Mouse (Mus musculus): ENCODE results near the gene Efhc1. TPM values are rescaled to one million over a fixed set of nuclear protein-coding genes. Genes with fewer than 3 reads are reported as not detected.
A peak's percentile ranks its signal among the peaks of the same experiment; 100 is the strongest.

Gene Efhc1
- polyA plus RNA-seq, 1 experiment from 2014 or later, result 6.1 TPM

- H3K27me3 ChIP-seq, result no peaks in the 10 kb centered on the region
- DNase-seq (ENCODE audit: low read depth, low spot score) (no peak), ATAC-seq (no peak)
- CTCF ChIA-PET, result interaction anchor here (0.8 to 2.3 kb wide), 6 partner anchors 40 to 276 kb away, joined by 3 to 7 read pairs (median 3); partner anchors contain the start of gene Tmem14a
- POLR2A ChIA-PET, result no interaction called here
- in situ Hi-C loops (cut with MboI; ENCODE audit: low pct_unique_long_range_greater_than_20kb), result no loop called here
- no peak for TF ChIP-seq CTCF (IDR thresholded peaks at IDR 0.05)
Measured at GRCm38 (mm10) chr1:20941857-20942256, 9.6 kb upstream of the Efhc1 start.

GRCm38 (mm10) chr1:20943016-20943415 lies 8.4 kb upstream of the Efhc1 start:
- POLR2A ChIA-PET, result no interaction called here
- TF ChIP-seq CTCF (IDR thresholded peaks at IDR 0.05), result no peak
- DNase-seq (ENCODE audit: low read depth, low spot score) (no peak), ATAC-seq (no peak)
- in situ Hi-C loops (cut with MboI; ENCODE audit: low pct_unique_long_range_greater_than_20kb), result no loop called here
- CTCF ChIA-PET, result interaction anchor here (0.9 to 1.4 kb wide), 2 partner anchors 38 to 168 kb away, joined by 3 read pairs; no protein-coding TSS in a partner anchor
- no peaks in the 10 kb centered on the region for H3K27me3 ChIP-seq

- ChIA-PET POLR2A (no interaction called here), CTCF (no interaction called here)
- DNase-seq (ENCODE audit: low read depth, low spot score) (no peak), ATAC-seq (no peak)
- H3K27me3 ChIP-seq, result no peaks in the 10 kb centered on the region
- in situ Hi-C loops (cut with MboI; ENCODE audit: low pct_unique_long_range_greater_than_20kb), result no loop called here
- TF ChIP-seq CTCF (IDR thresholded peaks at IDR 0.05), result no peak
Measured at GRCm38 (mm10) chr1:20951799-20952198, 373 bp downstream of the Efhc1 start.

- no peak for DNase-seq (ENCODE audit: low read depth, low spot score)
- POLR2A ChIA-PET, result no interaction called here
- CTCF ChIA-PET, result no interaction called here
- no peak for TF ChIP-seq CTCF (IDR thresholded peaks at IDR 0.05)
- in situ Hi-C loops (cut with MboI; ENCODE audit: low pct_unique_long_range_greater_than_20kb), result no loop called here
- H3K27me3 ChIP-seq, result no peaks in the 10 kb centered on the region
- no peak for ATAC-seq
Measured at GRCm38 (mm10) chr1:20954876-20955275, 3.5 kb downstream of the Efhc1 start.

- ChIA-PET POLR2A (no interaction called here), CTCF (interaction anchor here (1.0 kb wide), 1 partner anchor 8 kb away, joined by 3 read pairs; no protein-coding TSS in a partner anchor)
- ATAC-seq, result no peak
- no peak for TF ChIP-seq CTCF (IDR thresholded peaks at IDR 0.05)
- in situ Hi-C loops (cut with MboI; ENCODE audit: low pct_unique_long_range_greater_than_20kb), result no loop called here
- no peaks in the 10 kb centered on the region for H3K27me3 ChIP-seq
- no peak for DNase-seq (ENCODE audit: low read depth, low spot score)
Measured at GRCm38 (mm10) chr1:20969642-20970041, 18.2 kb downstream of the Efhc1 start.

GRCm38 (mm10) chr1:20973389-20973788 lies 22.0 kb downstream of the Efhc1 start:
- no peak for ATAC-seq
- no peak for DNase-seq (ENCODE audit: low read depth, low spot score)
- ChIA-PET CTCF (no interaction called here), POLR2A (no interaction called here)
- no peak for TF ChIP-seq CTCF (IDR thresholded peaks at IDR 0.05)
- no peaks in the 10 kb centered on the region for H3K27me3 ChIP-seq
- in situ Hi-C loops (cut with MboI; ENCODE audit: low pct_unique_long_range_greater_than_20kb), result no loop called here

- H3K27me3 ChIP-seq, result no peaks in the 10 kb centered on the region
- DNase-seq (ENCODE audit: low read depth, low spot score) (no peak), ATAC-seq (no peak)
- CTCF ChIA-PET, result interaction anchor here (0.8 to 1.1 kb wide), 3 partner anchors 23 to 25 kb away, joined by 3 to 5 read pairs (median 5); no protein-coding TSS in a partner anchor
- POLR2A ChIA-PET, result interaction anchor here (0.6 kb wide), 1 partner anchor 10 kb away, joined by 3 read pairs; no protein-coding TSS in a partner anchor
- in situ Hi-C loops (cut with MboI; ENCODE audit: low pct_unique_long_range_greater_than_20kb), result no loop called here
- no peak for TF ChIP-seq CTCF (IDR thresholded peaks at IDR 0.05)
Measured at GRCm38 (mm10) chr1:20974341-20975135, 23.1 kb downstream of the Efhc1 start.

- DNase-seq (ENCODE audit: low read depth, low spot score) (no peak), ATAC-seq (no peak)
- in situ Hi-C loops (cut with MboI; ENCODE audit: low pct_unique_long_range_greater_than_20kb), result no loop called here
- ChIA-PET CTCF (interaction anchor here (0.9 to 1.5 kb wide), 2 partner anchors 11 to 100 kb away, joined by 3 read pairs; no protein-coding TSS in a partner anchor), POLR2A (no interaction called here)
- TF ChIP-seq CTCF (IDR thresholded peaks at IDR 0.05), result no peak
- H3K27me3 ChIP-seq, result no peaks in the 10 kb centered on the region
Measured at GRCm38 (mm10) chr1:20980553-20980952, 29.1 kb downstream of the Efhc1 start.

GRCm38 (mm10) chr1:20981764-20982163 lies 30.3 kb downstream of the Efhc1 start:
- POLR2A ChIA-PET, result no interaction called here
- no peaks in the 10 kb centered on the region for H3K27me3 ChIP-seq
- in situ Hi-C loops (cut with MboI; ENCODE audit: low pct_unique_long_range_greater_than_20kb), result no loop called here
- TF ChIP-seq CTCF (IDR thresholded peaks at IDR 0.05), result no peak
- ATAC-seq, result no peak
- CTCF ChIA-PET, result interaction anchor here (0.7 to 1.5 kb wide), 4 partner anchors 10 to 94 kb away, joined by 3 read pairs; no protein-coding TSS in a partner anchor
- no peak for DNase-seq (ENCODE audit: low read depth, low spot score)

- in situ Hi-C loops (cut with MboI; ENCODE audit: low pct_unique_long_range_greater_than_20kb), result no loop called here
- DNase-seq (ENCODE audit: low read depth, low spot score) (no peak), ATAC-seq (no peak)
- ChIA-PET CTCF (interaction anchor here (0.9 kb wide), 1 partner anchor 234 kb away, joined by 3 read pairs; the partner anchor contains the start of gene Tmem14a), POLR2A (no interaction called here)
- no peaks in the 10 kb centered on the region for H3K27me3 ChIP-seq
- peak; percentile 32 for TF ChIP-seq CTCF (IDR thresholded peaks at IDR 0.05)
Measured at GRCm38 (mm10) chr1:20984103-20984502, 32.7 kb downstream of the Efhc1 start.

- no peak for TF ChIP-seq CTCF (IDR thresholded peaks at IDR 0.05)
- no peaks in the 10 kb centered on the region for H3K27me3 ChIP-seq
- DNase-seq (ENCODE audit: low read depth, low spot score) (no peak), ATAC-seq (no peak)
- ChIA-PET POLR2A (interaction anchor here (0.6 kb wide), 1 partner anchor 10 kb away, joined by 3 read pairs; no protein-coding TSS in a partner anchor), CTCF (interaction anchor here (0.9 kb wide), 1 partner anchor 234 kb away, joined by 3 read pairs; the partner anchor contains the start of gene Tmem14a)
- in situ Hi-C loops (cut with MboI; ENCODE audit: low pct_unique_long_range_greater_than_20kb), result no loop called here
Measured at GRCm38 (mm10) chr1:20984582-20984981, 33.2 kb downstream of the Efhc1 start.

All from Patski (cell line).